Mouse (Mus musculus) effector memory CD4-positive, alpha-beta T cell, adult 7 months (primary cell): ENCODE measurements around the gene Ctbp1. TPM values are rescaled to one million over a fixed set of nuclear protein-coding genes. Genes with fewer than 3 reads are reported as not detected.

Experiments used
- polyA plus RNA-seq: library from polyadenylated mRNA; unstranded; fragments of 100-300 nt; shearing (Covaris generic); gene quantifications from one replicate; pipeline ENCODE4 v1.2.1, GENCODE M21; 2017

Gene Ctbp1
- 261 TPM for polyA plus RNA-seq

DNA sequence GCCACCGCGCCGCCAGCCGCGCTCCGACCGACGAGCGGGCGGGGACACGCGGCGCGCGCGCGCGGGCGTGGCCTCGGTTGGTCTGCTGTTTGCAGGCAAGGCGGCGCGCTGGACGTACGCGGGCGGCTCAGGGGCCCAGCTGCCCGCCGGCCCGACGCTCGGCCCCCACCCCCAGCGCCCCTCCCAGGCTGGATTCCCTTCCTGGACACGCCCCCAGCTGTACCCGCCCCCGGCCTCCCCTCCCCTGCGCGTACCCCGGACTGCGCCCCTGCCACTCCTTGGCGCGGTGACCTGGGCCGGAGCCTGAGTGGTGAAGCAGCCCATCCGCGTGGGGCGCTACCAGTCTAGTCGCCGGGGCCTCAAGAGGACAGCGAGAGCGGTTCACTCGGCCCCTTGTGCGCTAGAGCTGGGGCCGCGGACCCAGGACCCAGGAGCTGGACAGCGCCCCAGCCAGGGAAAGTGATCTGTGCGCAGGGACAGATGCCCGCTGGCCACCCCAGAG is at the start of gene Ctbp1:
Gene Ctbp1 (minus strand): TSS at position 42 of the 502 bp plus-strand sequence.

DNA sequence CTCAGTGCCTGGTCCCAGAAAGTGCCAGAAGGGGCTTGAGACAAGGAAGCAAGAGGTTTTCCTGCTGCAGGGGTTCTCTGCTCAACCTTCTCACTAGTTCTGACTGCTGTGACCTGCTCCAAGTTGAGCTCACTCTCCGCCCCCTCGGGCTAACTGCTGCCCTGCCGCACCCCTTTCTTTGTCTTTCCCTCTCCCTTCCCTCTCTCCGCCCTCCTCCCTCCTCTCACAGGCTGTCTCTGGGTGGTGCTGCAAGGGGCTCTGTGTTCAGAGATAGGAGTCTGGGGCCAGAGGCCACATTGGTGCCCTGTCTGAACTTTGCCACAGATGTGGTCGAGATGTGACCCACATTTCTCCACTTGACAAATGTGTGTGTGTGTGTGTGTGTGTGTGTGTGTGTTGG is 56.7 kb downstream of the Ctbp1 start, which contains the start of gene Spon2:
Gene Spon2 (minus strand): TSS at position 375 of the 400 bp plus-strand sequence.

Other genes with a start within 250 kb of the Ctbp1 start
- not detected for gene Slc5a1, start 170.8 kb downstream of the Ctbp1 start, polyA plus RNA-seq
- gene Spon2, start 56.5 kb downstream of the Ctbp1 start, polyA plus RNA-seq: not detected
- 85.3 TPM for gene Maea, start 60.5 kb upstream of the Ctbp1 start, polyA plus RNA-seq
- 9.4 TPM for gene Uvssa, start 103.6 kb upstream of the Ctbp1 start, polyA plus RNA-seq
- gene Nkx1-1, start 159.0 kb upstream of the Ctbp1 start, polyA plus RNA-seq: not detected